Mouse (Mus musculus) stomach, embryonic 14.5 days (tissue): ENCODE measurements at regions not wholly inside any gene's neighbourhood (a gene's known extent, or its start where the extent isn't known, plus 50 kb on each side); places are given as distances from the start of the nearest gene placed in this dataset. TPM values are rescaled to one million over a fixed set of nuclear protein-coding genes. Genes with fewer than 3 reads are reported as not detected.

Experiments used
- microRNA-seq: library from miRNA; unstranded; fragments of <30 nt; microRNA quantifications from one replicate; pipeline ENCODE4, GENCODE M21; 2016

Small RNA genes lying in the stretch of these regions (microRNA-seq; reads per million reads assigned to microRNA genes)
- gene Mir6348 = not detected
- not detected for gene Mir6354
